Mouse (Mus musculus): ENCODE measurements at regions not wholly inside any gene's neighbourhood (a gene's known extent, or its start where the extent isn't known, plus 50 kb on each side); places are given as distances from the start of the nearest gene placed in this dataset.

DNA sequence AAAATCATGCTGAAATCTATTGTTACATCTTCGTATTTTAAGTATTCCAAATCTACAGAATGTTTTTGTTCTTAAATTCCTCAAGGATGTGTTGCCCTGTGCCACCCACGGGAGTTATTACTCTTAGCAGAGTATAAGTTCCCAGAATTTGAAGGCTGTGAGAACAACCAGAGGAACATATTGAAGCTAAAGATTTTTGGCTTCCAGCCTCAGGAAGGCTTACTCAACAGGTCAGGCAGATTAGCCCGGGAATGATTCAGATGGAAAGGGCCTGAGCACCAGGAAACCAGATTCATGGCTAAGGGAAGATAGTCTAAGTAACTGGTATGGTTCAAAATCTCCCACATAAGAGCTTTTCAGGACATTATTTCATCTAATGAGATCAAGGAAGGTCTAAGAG lies 145.4 kb downstream of the Gm9733 start:
- Histone ChIP-seq H3K27ac (no peak overlapping the region), H3K4me2 (replicated peaks) (no peak overlapping the region), H3K4me3 (replicated peaks) (no peak overlapping the region), H3K27me3 (no peaks in the 10 kb centered on the region), H3K9ac (replicated peaks) (no peak overlapping the region), H3K36me3 (no peaks in the 10 kb centered on the region), H3K9me3 (no peaks in the 10 kb centered on the region), H3K4me1 (replicated peaks) (no peaks in the 10 kb centered on the region)
- ATAC-seq = no peak
- 94% methylated on average over 3 of the region's 3 CpGs for WGBS

GRCm38 (mm10) chr3:15194362-15194761 lies 137.7 kb downstream of the Gm9733 start:
- H3K9ac ChIP-seq (replicated peaks) = no peak overlapping the region
- H3K4me1 ChIP-seq (replicated peaks) = 0 out of 2 replicates have a peak, but pooled peaks cover 2% of the 10 kb centered on the region
- no peak overlapping the region for H3K4me3 ChIP-seq (replicated peaks)
- WGBS = 5% methylated on average over 7 of the region's 7 CpGs
- no peaks in the 10 kb centered on the region for H3K9me3 ChIP-seq
- peak; percentile 90 for ATAC-seq
- H3K27ac ChIP-seq = no peak overlapping the region
- H3K4me2 ChIP-seq (replicated peaks) = no peak overlapping the region
- no peaks in the 10 kb centered on the region for H3K27me3 ChIP-seq
- H3K36me3 ChIP-seq = no peaks in the 10 kb centered on the region

DNA sequence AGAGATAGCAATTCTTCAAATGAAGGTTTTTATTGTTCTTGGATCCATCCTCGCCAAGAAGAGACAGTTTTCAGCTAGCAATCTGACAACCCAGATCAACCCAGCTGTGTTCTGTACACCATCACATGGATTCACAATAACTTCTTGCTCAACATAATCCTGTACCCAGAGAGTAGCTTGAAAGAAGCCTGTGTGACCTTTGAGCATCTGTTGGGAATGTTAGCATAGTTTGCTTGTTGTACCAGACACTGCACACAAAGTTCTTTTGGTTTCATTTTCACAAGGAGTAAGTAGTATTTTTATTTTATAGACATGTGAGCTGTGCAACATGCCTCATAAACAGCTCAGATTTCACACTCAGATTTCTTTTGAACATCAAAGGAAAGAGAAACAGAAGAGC lies 136.0 kb downstream of the Gm9733 start:
- H3K4me2 ChIP-seq (replicated peaks) = no peak overlapping the region
- H3K36me3 ChIP-seq = no peaks in the 10 kb centered on the region
- 77% methylated on average over 1 of the region's 1 CpGs for WGBS
- H3K4me3 ChIP-seq (replicated peaks) = no peak overlapping the region
- H3K9me3 ChIP-seq = no peaks in the 10 kb centered on the region
- ATAC-seq = no peak
- H3K9ac ChIP-seq (replicated peaks) = no peak overlapping the region
- no peak overlapping the region for H3K27ac ChIP-seq
- no peaks in the 10 kb centered on the region for H3K27me3 ChIP-seq
- H3K4me1 ChIP-seq (replicated peaks) = 0 out of 2 replicates have a peak, but pooled peaks cover 2% of the 10 kb centered on the region

DNA sequence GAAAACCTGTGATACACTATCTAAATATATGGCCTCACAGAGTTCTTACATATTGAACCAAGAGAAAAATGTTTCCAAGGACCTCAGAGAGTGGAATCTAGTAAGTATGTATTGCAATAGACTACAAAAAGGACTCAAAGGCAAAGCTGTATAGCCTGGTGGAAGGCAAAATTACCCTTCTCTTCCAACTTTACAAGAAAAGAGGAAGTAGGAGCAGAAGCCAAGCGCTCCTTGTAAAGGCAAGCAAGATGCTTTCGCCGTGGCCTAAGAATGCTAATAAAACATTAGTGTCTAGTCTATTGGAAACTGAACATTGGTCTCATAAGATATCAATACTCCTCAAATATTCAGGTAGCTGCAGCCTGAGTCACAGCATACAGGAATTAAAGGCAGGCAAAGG lies 134.0 kb downstream of the Gm9733 start:
- Histone ChIP-seq H3K4me2 (replicated peaks) (no peak overlapping the region), H3K9me3 (no peaks in the 10 kb centered on the region), H3K4me1 (replicated peaks) (0 out of 2 replicates have a peak, but pooled peaks cover 2% of the 10 kb centered on the region), H3K9ac (replicated peaks) (no peak overlapping the region), H3K36me3 (no peaks in the 10 kb centered on the region), H3K27me3 (no peaks in the 10 kb centered on the region), H3K4me3 (replicated peaks) (no peak overlapping the region), H3K27ac (no peak overlapping the region)
- no peak for ATAC-seq
- WGBS = 88% methylated on average over 3 of the region's 3 CpGs

- H3K36me3 ChIP-seq = no peaks in the 10 kb centered on the region
- 28% methylated on average over 1 of the region's 1 CpGs for WGBS
- H3K27ac ChIP-seq = no peak overlapping the region
- H3K4me3 ChIP-seq (replicated peaks) = no peak overlapping the region
- no peaks in the 10 kb centered on the region for H3K27me3 ChIP-seq
- no peaks in the 10 kb centered on the region for H3K9me3 ChIP-seq
- H3K4me1 ChIP-seq (replicated peaks) = 0 out of 2 replicates have a peak, but pooled peaks cover 2% of the 10 kb centered on the region
- no peak for ATAC-seq
- H3K4me2 ChIP-seq (replicated peaks) = no peak overlapping the region
- H3K9ac ChIP-seq (replicated peaks) = no peak overlapping the region
Measured at GRCm38 (mm10) chr3:15200309-15200708, 131.8 kb downstream of the Gm9733 start.

- no peak overlapping the region for H3K9ac ChIP-seq (replicated peaks)
- no peaks in the 10 kb centered on the region for H3K27me3 ChIP-seq
- H3K36me3 ChIP-seq = no peaks in the 10 kb centered on the region
- H3K4me3 ChIP-seq (replicated peaks) = no peak overlapping the region
- no peak for ATAC-seq
- H3K27ac ChIP-seq = no peak overlapping the region
- H3K4me1 ChIP-seq (replicated peaks) = peaks cover 7% of the 10 kb centered on the region; the same call in 1 of the 2 replicates
- H3K9me3 ChIP-seq = no peaks in the 10 kb centered on the region
- H3K4me2 ChIP-seq (replicated peaks) = no peak overlapping the region
Measured at GRCm38 (mm10) chr3:15200990-15201389, 131.1 kb downstream of the Gm9733 start.

- Histone ChIP-seq H3K4me1 (replicated peaks) (peaks cover 8% of the 10 kb centered on the region; the same call in 1 of the 2 replicates), H3K27me3 (no peaks in the 10 kb centered on the region), H3K36me3 (no peaks in the 10 kb centered on the region), H3K27ac (no peak overlapping the region), H3K9me3 (no peaks in the 10 kb centered on the region), H3K4me2 (replicated peaks) (no peak overlapping the region), H3K9ac (replicated peaks) (no peak overlapping the region), H3K4me3 (replicated peaks) (no peak overlapping the region)
- WGBS = 90% methylated on average over 7 of the region's 7 CpGs
- no peak for ATAC-seq
Measured at GRCm38 (mm10) chr3:15202760-15203159, 129.3 kb downstream of the Gm9733 start.

- ATAC-seq = peak; percentile 86
- WGBS = 14% methylated on average over 6 of the region's 6 CpGs
- H3K9me3 ChIP-seq = no peaks in the 10 kb centered on the region
Measured at GRCm38 (mm10) chr3:15205266-15206229, 126.6 kb downstream of the Gm9733 start.

DNA sequence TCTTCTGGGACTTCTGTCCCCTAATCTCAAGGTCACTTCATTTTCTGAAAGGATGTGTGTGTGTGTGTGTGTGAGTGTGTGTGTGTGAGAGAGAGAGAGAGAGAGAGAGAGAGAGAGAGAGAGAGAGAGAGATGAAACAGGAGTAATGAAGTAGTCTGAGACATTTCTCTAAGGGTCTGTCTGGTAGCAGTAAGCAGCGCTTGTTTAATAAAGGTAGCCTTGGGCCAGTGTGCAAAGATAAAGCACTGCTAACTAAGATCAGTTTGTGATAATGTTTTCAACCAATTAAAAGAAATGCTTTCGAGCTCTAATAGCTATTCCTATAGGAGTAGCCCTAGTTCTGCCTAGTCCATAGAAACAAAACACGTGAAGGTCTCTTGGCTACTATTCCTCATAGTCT lies 119.7 kb downstream of the Gm9733 start:
- no peak overlapping the region for H3K4me3 ChIP-seq (replicated peaks)
- H3K9ac ChIP-seq (replicated peaks) = no peak overlapping the region
- H3K4me2 ChIP-seq (replicated peaks) = no peak overlapping the region
- 87% methylated on average over 3 of the region's 3 CpGs for WGBS
- H3K27ac ChIP-seq = no peak overlapping the region
- H3K36me3 ChIP-seq = no peaks in the 10 kb centered on the region
- no peaks in the 10 kb centered on the region for H3K4me1 ChIP-seq (replicated peaks)
- H3K27me3 ChIP-seq = no peaks in the 10 kb centered on the region
- no peak for ATAC-seq
- no peaks in the 10 kb centered on the region for H3K9me3 ChIP-seq

More at GRCm38 (mm10) chr3:15205266-15206229, 126.6 kb downstream of the Gm9733 start:
- H3K4me2 ChIP-seq (replicated peaks) = no peak overlapping the region
- H3K9ac ChIP-seq (replicated peaks) = no peak overlapping the region
- H3K27ac ChIP-seq = no peak overlapping the region
- peaks cover 6% of the 10 kb centered on the region; the same call in 1 of the 2 replicates for H3K4me1 ChIP-seq (replicated peaks)
- H3K27me3 ChIP-seq = no peaks in the 10 kb centered on the region
- H3K4me3 ChIP-seq (replicated peaks) = no peak overlapping the region
- H3K36me3 ChIP-seq = no peaks in the 10 kb centered on the region

GRCm38 (mm10) chr3:15217591-15217990 lies 114.5 kb downstream of the Gm9733 start:
- Histone ChIP-seq H3K36me3 (no peaks in the 10 kb centered on the region), H3K27ac (no peak overlapping the region), H3K4me1 (replicated peaks) (no peaks in the 10 kb centered on the region), H3K4me3 (replicated peaks) (no peak overlapping the region), H3K9me3 (no peaks in the 10 kb centered on the region), H3K9ac (replicated peaks) (no peak overlapping the region), H3K4me2 (replicated peaks) (no peak overlapping the region), H3K27me3 (no peaks in the 10 kb centered on the region)
- no peak for ATAC-seq

GRCm38 (mm10) chr3:15219275-15219674 lies 112.8 kb downstream of the Gm9733 start:
- H3K27me3 ChIP-seq = no peaks in the 10 kb centered on the region
- no peak overlapping the region for H3K4me3 ChIP-seq (replicated peaks)
- H3K4me2 ChIP-seq (replicated peaks) = no peak overlapping the region
- H3K9me3 ChIP-seq = no peaks in the 10 kb centered on the region
- no peaks in the 10 kb centered on the region for H3K36me3 ChIP-seq
- 96% methylated on average over 2 of the region's 2 CpGs for WGBS
- no peak overlapping the region for H3K9ac ChIP-seq (replicated peaks)
- no peaks in the 10 kb centered on the region for H3K4me1 ChIP-seq (replicated peaks)
- no peak for ATAC-seq
- H3K27ac ChIP-seq = no peak overlapping the region

GRCm38 (mm10) chr3:15223266-15223665 lies 108.8 kb downstream of the Gm9733 start:
- Histone ChIP-seq H3K27ac (no peak overlapping the region), H3K9me3 (no peaks in the 10 kb centered on the region), H3K4me1 (replicated peaks) (no peaks in the 10 kb centered on the region), H3K9ac (replicated peaks) (no peak overlapping the region), H3K4me3 (replicated peaks) (no peak overlapping the region), H3K27me3 (no peaks in the 10 kb centered on the region), H3K4me2 (replicated peaks) (no peak overlapping the region), H3K36me3 (no peaks in the 10 kb centered on the region)
- ATAC-seq = no peak
- 86% methylated on average over 6 of the region's 6 CpGs for WGBS

All from midbrain, embryonic 13.5 days (tissue).